Mouse (Mus musculus): Measurements from ENCODE around the gene Cenpi.

GRCm38 (mm10) chrX:134285791-134286190 is 22.1 kb upstream of the Cenpi start:
- no peak for TF ChIP-seq CTCF (IDR thresholded peaks at IDR 0.05; ENCODE audit: low read depth)
- no peak for TF ChIP-seq EP300 (IDR thresholded peaks at IDR 0.05; ENCODE audit: low read depth)

All from heart, postnatal 0 days (tissue).